Mouse (Mus musculus) right cerebral cortex, adult 2 months (tissue): Measurements from ENCODE around the gene Mex3d.

Source experiments
- DNase-seq, 2 experiments: peaks; one replicate each; pipeline ENCODE4 v3.0.0; 2021 to 2022; ENCODE audit warnings: low spot score in 2 of 2

Mex3d gene

GRCm38 (mm10) chr10:80386735-80387471 is 556 bp downstream of the Mex3d start:
- no peak for DNase-seq

- peak in 1 of 2 experiments; percentile 34 for DNase-seq
These were observed 1.4 kb downstream of the Mex3d start for GRCm38 (mm10) chr10:80385811-80386734.

- no peak for DNase-seq
These were observed 2.1 kb downstream of the Mex3d start for GRCm38 (mm10) chr10:80385310-80385709.

- DNase-seq: no peak
These were observed 2.8 kb downstream of the Mex3d start for GRCm38 (mm10) chr10:80384709-80385108.

GRCm38 (mm10) chr10:80384115-80384639 is 3.3 kb downstream of the Mex3d start:
- no peak for DNase-seq

GRCm38 (mm10) chr10:80383431-80383830 is 4.0 kb downstream of the Mex3d start:
- DNase-seq: no peak

- no peak for DNase-seq
These were observed 4.7 kb downstream of the Mex3d start for GRCm38 (mm10) chr10:80382641-80383365.

GRCm38 (mm10) chr10:80377716-80378115 is 9.7 kb downstream of the Mex3d start:
- no peak for DNase-seq

- peak; percentile 92 to 93 for DNase-seq
These were observed 11.3 kb downstream of the Mex3d start for GRCm38 (mm10) chr10:80376160-80376559.

GRCm38 (mm10) chr10:80374063-80374462 is 13.4 kb downstream of the Mex3d start:
- peak; percentile 79 to 87 for DNase-seq

GRCm38 (mm10) chr10:80372706-80373105 is 14.8 kb downstream of the Mex3d start:
- DNase-seq: peak; percentile 48 to 56

- no peak for DNase-seq
These were observed 15.5 kb downstream of the Mex3d start for GRCm38 (mm10) chr10:80371983-80372382.

- DNase-seq: peak; percentile 64 to 70
These were observed 16.0 kb downstream of the Mex3d start for GRCm38 (mm10) chr10:80371411-80371966.

- peak; percentile 78 for DNase-seq
These were observed 17.3 kb downstream of the Mex3d start for GRCm38 (mm10) chr10:80369995-80370747.

GRCm38 (mm10) chr10:80368392-80368791 is 19.1 kb downstream of the Mex3d start:
- DNase-seq: no peak

GRCm38 (mm10) chr10:80367954-80368353 is 19.5 kb downstream of the Mex3d start:
- no peak for DNase-seq

- DNase-seq: no peak
These were observed 21.7 kb downstream of the Mex3d start for GRCm38 (mm10) chr10:80365736-80366135.

- DNase-seq: no peak
These were observed 23.7 kb downstream of the Mex3d start for GRCm38 (mm10) chr10:80363734-80364133.

- DNase-seq: peak in 1 of 2 experiments; percentile 29
These were observed 29.3 kb downstream of the Mex3d start for GRCm38 (mm10) chr10:80357994-80358639.

- peak; percentile 55 to 63 for DNase-seq
These were observed 30.1 kb downstream of the Mex3d start for GRCm38 (mm10) chr10:80357336-80357735.
